Comparison of ENCODE assay signal across 7 mouse cellular contexts in the genomic region with DNA sequence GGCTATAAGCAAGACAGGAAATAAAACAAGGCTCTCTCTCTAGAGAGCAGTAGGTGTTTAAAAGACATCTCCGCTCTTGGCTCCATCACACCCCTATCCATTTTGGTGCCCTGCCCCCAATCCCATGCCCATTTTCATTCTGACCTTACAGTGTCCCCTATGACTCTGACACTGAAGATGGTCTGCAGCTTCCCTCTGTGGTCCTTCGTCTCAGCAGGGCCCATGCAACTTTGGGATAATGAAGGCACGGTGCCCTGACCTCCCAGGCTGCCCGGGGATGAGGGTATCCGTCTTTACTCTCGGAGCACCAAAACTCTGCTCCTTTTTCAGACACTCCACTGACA. TPM values are rescaled to one million over a fixed set of nuclear protein-coding genes. Genes with fewer than 3 reads are reported as not detected.
DNase-seq lines count a peak whose midpoint lies in the region; ATAC-seq and TF ChIP-seq lines count a peak whose summit lies in the region.

No protein-coding gene starts in this region.

- no peaks in the 10 kb centered on the region for H3K27me3 ChIP-seq in kidney, embryonic 16.5 days (ENCODE audit: insufficient read depth, low read length)
- peaks cover 6% of the 10 kb centered on the region; the same call in 1 of the 2 replicates for H3K27me3 ChIP-seq in embryonic facial prominence, embryonic 10.5 days (replicated peaks; ENCODE audit: low read depth, poor library complexity, severe bottlenecking)
- no peaks in the 10 kb centered on the region for H3K27me3 ChIP-seq in heart, postnatal 0 days (ENCODE audit: control insufficient read depth, insufficient read depth, low read length)
- no peaks in the 10 kb centered on the region for H3K27me3 ChIP-seq in liver, postnatal 0 days (ENCODE audit: insufficient read depth, low read length)

- 77% methylated on average over 6 of the region's 6 CpGs for WGBS in kidney, embryonic 16.5 days
- WGBS in embryonic facial prominence, embryonic 10.5 days, result 83% methylated on average over 6 of the region's 6 CpGs
- 82% methylated on average over 6 of the region's 6 CpGs for WGBS in heart, postnatal 0 days
- 75% methylated on average over 6 of the region's 6 CpGs for WGBS in liver, postnatal 0 days (ENCODE audit: insufficient replicate concordance)

- no peaks in the 10 kb centered on the region for H3K9me3 ChIP-seq in kidney, embryonic 16.5 days (ENCODE audit: low read length)
- no peaks in the 10 kb centered on the region for H3K9me3 ChIP-seq in embryonic facial prominence, embryonic 10.5 days
- H3K9me3 ChIP-seq in heart, postnatal 0 days (replicated peaks; ENCODE audit: control insufficient read depth, low read length), result no peaks in the 10 kb centered on the region
- H3K9me3 ChIP-seq in liver, postnatal 0 days (ENCODE audit: low read length), result no peaks in the 10 kb centered on the region

- no peak overlapping the region; the same call in 1 of the 2 replicates for H3K4me3 ChIP-seq in kidney, embryonic 16.5 days (ENCODE audit: low read length)
- peak overlapping the region; percentile 83; the same call in 1 of the 2 replicates for H3K4me3 ChIP-seq in embryonic facial prominence, embryonic 10.5 days
- no peak overlapping the region for H3K4me3 ChIP-seq in heart, postnatal 0 days (ENCODE audit: low read depth, low read length)
- no peak overlapping the region; the same call in 1 of the 2 replicates for H3K4me3 ChIP-seq in liver, postnatal 0 days (ENCODE audit: low read depth, low read length)

- peak overlapping the region; percentile 81; the same call in 1 of the 2 replicates for H3K4me2 ChIP-seq in kidney, embryonic 16.5 days (replicated peaks; ENCODE audit: low read depth, low read length)
- peak overlapping the region; percentile 74 for H3K4me2 ChIP-seq in heart, postnatal 0 days (ENCODE audit: low read depth, low read length)
- peak overlapping the region; percentile 95 for H3K4me2 ChIP-seq in liver, postnatal 0 days (ENCODE audit: low read depth, low read length)

- no peak for ATAC-seq in kidney, embryonic 16.5 days (ENCODE audit: low FRiP score, low TSS enrichment)
- no peak for ATAC-seq in heart, postnatal 0 days (ENCODE audit: insufficient read depth, low read depth)
- no peak for ATAC-seq in liver, postnatal 0 days

- H3K27ac ChIP-seq in kidney, embryonic 16.5 days (ENCODE audit: low read length), result peak overlapping the region; percentile 97; the same call in 1 of the 2 replicates
- no peak overlapping the region for H3K27ac ChIP-seq in embryonic facial prominence, embryonic 10.5 days (replicated peaks)
- peak overlapping the region; percentile 97 for H3K27ac ChIP-seq in heart, postnatal 0 days (ENCODE audit: low read depth)
- H3K27ac ChIP-seq in liver, postnatal 0 days (ENCODE audit: low read depth), result peak overlapping the region; percentile 98

- no peak for TF ChIP-seq EP300 in heart, postnatal 0 days (IDR thresholded peaks at IDR 0.05; ENCODE audit: low read depth)
- TF ChIP-seq EP300 in liver, postnatal 0 days (IDR thresholded peaks at IDR 0.05; ENCODE audit: low read depth), result no peak

- H3K9ac ChIP-seq in kidney, embryonic 16.5 days (replicated peaks; ENCODE audit: low read length), result no peak overlapping the region
- H3K9ac ChIP-seq in heart, postnatal 0 days (replicated peaks; ENCODE audit: low read depth, low read length), result no peak overlapping the region
- H3K9ac ChIP-seq in liver, postnatal 0 days (replicated peaks), result no peak overlapping the region

- TF ChIP-seq CTCF in heart, postnatal 0 days (IDR thresholded peaks at IDR 0.05; ENCODE audit: low read depth), result no peak
- TF ChIP-seq CTCF in liver, postnatal 0 days (IDR thresholded peaks at IDR 0.05; ENCODE audit: low read depth), result no peak

- no peak for DNase-seq in kidney, postnatal 4 days
- no peak for DNase-seq in embryonic facial prominence, embryonic 10.5 days (ENCODE audit: low spot score)
- no peak for DNase-seq in heart, postnatal 0 days (ENCODE audit: low spot score)
- no peak for DNase-seq in liver, postnatal 0 days
- DNase-seq in embryo, embryonic 9.5 days (ENCODE audit: extremely low spot score), result no peak
- no peak for DNase-seq in right cerebral cortex, postnatal 4 days

- H3K4me1 ChIP-seq in kidney, embryonic 16.5 days (ENCODE audit: insufficient read depth, low read length), result peaks cover 35% of the 10 kb centered on the region
- H3K4me1 ChIP-seq in embryonic facial prominence, embryonic 10.5 days, result peaks cover 26% of the 10 kb centered on the region
- H3K4me1 ChIP-seq in heart, postnatal 0 days (ENCODE audit: control insufficient read depth, insufficient read depth), result peaks cover 43% of the 10 kb centered on the region
- H3K4me1 ChIP-seq in liver, postnatal 0 days (ENCODE audit: insufficient read depth), result peaks cover 40% of the 10 kb centered on the region

- 0 out of 2 replicates have a peak, but pooled peaks cover 2% of the 10 kb centered on the region for H3K36me3 ChIP-seq in kidney, embryonic 16.5 days (ENCODE audit: insufficient read depth, low read length)
- no peaks in the 10 kb centered on the region for H3K36me3 ChIP-seq in embryonic facial prominence, embryonic 10.5 days (replicated peaks)
- H3K36me3 ChIP-seq in heart, postnatal 0 days (replicated peaks; ENCODE audit: control insufficient read depth, insufficient read depth, low read length), result no peaks in the 10 kb centered on the region
- H3K36me3 ChIP-seq in liver, postnatal 0 days (replicated peaks; ENCODE audit: insufficient read depth, low read length), result peaks cover 5% of the 10 kb centered on the region

RNA-seq across cellular contexts. Expression of a gene that starts 0.7 kb away (rescaled TPM):
- polyA plus RNA-seq in kidney, embryonic 16.5 days (2015; fragmentation: Nextera tagmentation; extraction: Ambion mirVana), result 22.8 and 24.7 TPM in 2 replicates
- polyA plus RNA-seq in embryonic facial prominence, embryonic 10.5 days (2016; fragmentation: Nextera tagmentation; extraction: Ambion mirVana), result 4.9 and 5.3 TPM in 2 replicates
- 25.7 and 35.2 TPM in 2 replicates for total RNA-seq in heart, postnatal 0 days (2014; rRNA removed; ENCODE audit: low replicate concordance)
- 7.1 and 7.3 TPM in 2 replicates for polyA plus RNA-seq in heart, postnatal 0 days (2015; fragmentation: Nextera tagmentation; extraction: Ambion mirVana)
- polyA plus RNA-seq in liver, postnatal 0 days (2015; fragmentation: Nextera tagmentation; extraction: Ambion mirVana), result 33.0 and 36.5 TPM in 2 replicates

RNA-seq across cellular contexts. Expression of a gene that starts 54.7 kb away (rescaled TPM):
- polyA plus RNA-seq in kidney, embryonic 16.5 days (2015; fragmentation: Nextera tagmentation; extraction: Ambion mirVana), result 10.9 and 14.2 TPM in 2 replicates
- polyA plus RNA-seq in embryonic facial prominence, embryonic 10.5 days (2016; fragmentation: Nextera tagmentation; extraction: Ambion mirVana), result 16.7 and 21.4 TPM in 2 replicates
- total RNA-seq in heart, postnatal 0 days (2014; rRNA removed; ENCODE audit: low replicate concordance), result 13.2 and 19.3 TPM in 2 replicates
- polyA plus RNA-seq in heart, postnatal 0 days (2015; fragmentation: Nextera tagmentation; extraction: Ambion mirVana), result 14.4 and 15.2 TPM in 2 replicates
- polyA plus RNA-seq in liver, postnatal 0 days (2015; fragmentation: Nextera tagmentation; extraction: Ambion mirVana), result 1.3 and 1.7 TPM in 2 replicates
